Mouse (Mus musculus): ENCODE data around the gene Egfl7.

Gene Egfl7

GRCm38 (mm10) chr2:26615459-26616124, 35.8 kb downstream of the Egfl7 start:
- no peak for DNase-seq (ENCODE audit: low spot score)

- DNase-seq (ENCODE audit: low spot score): no peak
These were observed 37.5 kb downstream of the Egfl7 start for GRCm38 (mm10) chr2:26617331-26617730.

- no peak for DNase-seq (ENCODE audit: low spot score)
These were observed 38.1 kb downstream of the Egfl7 start for GRCm38 (mm10) chr2:26617928-26618327.

GRCm38 (mm10) chr2:26621246-26621645, 41.4 kb downstream of the Egfl7 start:
- no peak for DNase-seq (ENCODE audit: low spot score)

- no peak for DNase-seq (ENCODE audit: low spot score)
These were observed 43.2 kb downstream of the Egfl7 start for GRCm38 (mm10) chr2:26622984-26623383.

DNA sequence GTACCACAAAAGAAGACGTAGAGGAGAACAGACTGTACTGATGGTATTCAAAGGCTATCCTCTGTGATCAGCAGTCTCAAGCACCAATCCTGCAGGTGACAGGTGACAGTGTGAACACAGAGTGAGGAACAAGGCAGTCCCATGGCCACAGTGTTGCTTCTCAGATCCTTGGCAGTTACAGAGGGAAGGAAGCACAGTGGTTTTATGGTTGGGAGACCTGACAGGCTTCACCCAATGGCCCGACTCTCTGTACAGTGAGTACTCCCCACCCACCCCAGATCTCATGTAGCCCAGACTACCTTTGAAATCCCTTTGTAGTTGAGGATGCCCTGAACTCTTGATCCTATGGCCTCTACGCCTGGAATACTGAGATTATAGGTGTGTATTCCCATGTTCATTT, 45.6 kb downstream of the Egfl7 start:
- no peak for DNase-seq (ENCODE audit: low spot score)

- no peak for DNase-seq (ENCODE audit: low spot score)
These were observed 46.3 kb downstream of the Egfl7 start for GRCm38 (mm10) chr2:26626081-26626480.

GRCm38 (mm10) chr2:26627921-26628739, 48.3 kb downstream of the Egfl7 start, which contains the start of gene Fam69b:
Gene Fam69b, plus strand, starts transcription at chr2:26628457.
- DNase-seq (ENCODE audit: low spot score): no peak

- no peak for DNase-seq (ENCODE audit: low spot score)
These were observed 49.1 kb downstream of the Egfl7 start for GRCm38 (mm10) chr2:26628792-26629437.

DNA sequence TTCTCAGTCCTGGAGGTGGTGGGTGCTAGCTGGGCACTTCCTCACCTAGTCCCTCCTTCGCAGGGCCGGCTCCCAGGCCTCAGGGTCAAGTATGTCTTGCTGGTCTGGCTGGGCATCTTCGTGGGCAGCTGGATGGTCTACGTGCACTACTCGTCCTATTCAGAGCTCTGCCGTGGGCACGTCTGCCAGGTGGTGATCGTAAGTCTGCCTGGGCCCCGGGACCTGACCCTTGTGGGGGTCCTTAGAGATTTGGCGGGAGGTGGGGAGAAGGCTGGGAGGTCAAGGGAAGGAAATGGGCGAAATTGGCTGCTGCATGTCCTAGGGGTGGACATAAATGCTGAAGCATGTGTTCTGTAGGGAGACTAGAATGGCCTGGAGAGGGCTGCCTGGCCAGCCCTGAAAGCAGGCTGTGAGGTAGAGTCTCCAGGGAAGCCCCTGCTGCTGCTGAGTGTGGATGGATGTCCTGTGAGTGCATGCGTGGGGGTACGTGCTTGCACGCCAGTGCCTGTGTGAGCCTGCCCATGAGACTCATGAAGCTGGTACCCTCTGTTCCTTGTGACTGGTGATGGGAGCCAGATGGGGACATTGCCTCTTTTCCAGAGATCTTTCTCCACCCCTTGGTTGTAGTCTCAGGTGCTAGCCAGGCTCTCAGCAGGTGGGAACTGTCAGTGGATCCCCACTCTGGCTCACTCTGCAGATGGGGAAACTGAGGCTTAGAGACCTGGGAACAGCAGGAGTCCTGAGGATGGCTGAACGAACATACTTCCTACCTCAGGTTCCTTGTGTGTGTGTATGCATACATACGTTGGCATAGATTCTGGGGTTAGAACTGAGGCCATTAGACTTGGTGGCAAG, 53.0 kb downstream of the Egfl7 start:
- no peak for DNase-seq (ENCODE audit: low spot score)

- DNase-seq (ENCODE audit: low spot score): no peak
These were observed 54.2 kb downstream of the Egfl7 start for GRCm38 (mm10) chr2:26633953-26634530.

DNA sequence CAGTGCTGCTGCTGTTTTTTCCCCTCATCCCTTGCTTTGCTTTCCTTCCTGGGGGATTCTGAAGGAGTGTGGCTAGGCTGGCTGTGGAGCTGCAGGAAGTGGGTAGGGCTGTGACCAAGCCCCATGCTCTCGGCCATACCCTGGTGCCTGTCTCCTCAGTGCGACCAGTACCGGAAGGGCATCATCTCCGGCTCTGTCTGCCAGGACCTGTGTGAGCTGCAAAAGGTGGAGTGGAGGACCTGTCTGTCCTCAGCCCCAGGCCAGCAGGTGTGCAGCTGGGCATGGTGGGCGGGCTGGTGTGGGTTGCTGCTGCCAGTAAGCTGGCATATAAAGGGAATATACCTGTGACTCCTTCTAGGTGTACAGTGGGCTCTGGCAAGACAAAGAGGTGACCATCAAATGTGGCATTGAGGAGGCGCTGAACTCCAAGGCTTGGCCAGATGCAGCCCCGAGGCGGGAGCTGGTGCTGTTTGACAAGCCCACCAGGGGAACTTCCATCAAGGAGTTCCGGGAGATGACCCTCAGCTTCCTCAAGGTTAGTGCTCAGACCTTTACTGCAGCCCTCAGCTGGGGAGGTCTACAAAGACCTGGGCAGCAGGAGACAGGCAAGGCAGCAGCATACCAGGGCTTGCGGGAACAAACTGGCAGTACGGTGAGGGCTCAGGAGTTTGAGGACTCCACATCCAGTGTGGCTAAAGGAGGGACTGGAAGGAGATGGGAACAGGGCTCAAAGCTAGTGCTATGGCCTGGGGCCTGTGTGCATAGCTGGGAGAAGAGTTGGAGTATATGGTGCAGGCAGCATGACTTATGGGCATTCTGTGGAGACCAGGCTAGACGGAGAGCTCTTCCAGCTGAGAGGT, 55.0 kb downstream of the Egfl7 start:
- DNase-seq (ENCODE audit: low spot score): no peak

DNA sequence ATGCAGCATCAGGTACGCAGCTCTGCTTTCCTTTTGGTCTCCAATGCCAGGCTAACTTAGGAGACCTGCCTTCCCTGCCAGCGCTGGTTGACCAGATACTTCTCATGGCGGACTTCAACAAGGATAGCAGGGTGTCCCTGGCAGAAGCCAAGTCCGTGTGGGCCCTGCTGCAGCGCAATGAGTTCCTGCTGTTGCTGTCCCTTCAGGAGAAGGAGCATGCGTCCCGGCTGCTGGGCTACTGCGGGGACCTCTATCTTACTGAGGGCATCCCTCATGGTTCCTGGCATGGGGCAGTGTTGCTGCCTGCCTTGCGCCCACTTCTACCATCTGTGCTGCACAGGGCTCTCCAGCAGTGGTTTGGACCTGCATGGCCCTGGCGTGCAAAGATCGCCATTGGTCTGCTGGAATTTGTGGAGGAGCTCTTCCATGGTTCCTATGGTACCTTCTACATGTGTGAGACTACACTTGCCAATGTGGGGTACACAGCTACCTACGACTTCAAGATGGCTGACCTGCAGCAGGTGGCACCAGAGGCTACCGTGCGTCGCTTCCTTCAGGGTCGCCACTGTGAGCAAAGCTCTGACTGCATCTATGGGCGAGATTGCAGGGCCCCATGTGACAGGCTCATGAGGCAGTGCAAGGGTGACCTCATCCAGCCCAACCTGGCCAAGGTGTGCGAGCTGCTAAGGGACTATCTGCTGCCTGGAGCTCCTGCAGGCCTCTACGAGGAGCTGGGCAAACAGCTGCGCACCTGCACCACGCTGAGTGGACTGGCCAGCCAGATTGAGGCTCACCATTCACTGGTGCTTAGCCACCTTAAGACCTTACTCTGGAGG, 55.9 kb downstream of the Egfl7 start:
- DNase-seq (ENCODE audit: low spot score): no peak

- no peak for DNase-seq (ENCODE audit: low spot score)
These were observed 56.5 kb downstream of the Egfl7 start for GRCm38 (mm10) chr2:26636325-26636635.

DNA sequence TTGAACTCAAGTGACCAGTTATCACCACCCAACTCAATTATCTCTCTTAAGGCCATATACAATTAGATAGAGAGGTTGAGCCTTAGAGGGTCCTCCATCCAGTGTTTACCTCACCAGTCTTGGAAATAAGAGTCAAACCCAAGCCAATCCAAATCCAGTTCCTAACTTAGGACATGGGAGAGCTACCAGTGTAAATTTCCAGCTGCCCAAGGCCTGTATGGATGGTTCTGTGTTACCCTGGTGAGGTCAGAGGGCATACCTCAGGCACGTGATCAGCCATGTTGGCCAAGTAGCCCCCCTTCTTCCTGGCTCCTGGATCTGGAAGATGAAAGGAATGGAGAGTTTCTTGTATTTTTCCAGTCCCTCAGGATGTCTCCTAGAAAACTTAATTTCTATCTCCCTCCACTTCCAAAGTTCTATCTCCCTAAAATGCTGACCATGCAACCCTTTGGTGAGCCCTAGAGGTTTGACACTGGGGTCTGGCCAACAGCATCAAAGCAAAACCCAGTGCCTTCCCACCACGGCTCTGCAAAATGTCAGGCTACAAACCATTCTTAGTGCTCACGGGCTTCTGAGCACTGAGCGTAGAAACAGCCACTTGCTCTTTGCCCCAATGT, 57.6 kb downstream of the Egfl7 start:
- DNase-seq (ENCODE audit: low spot score): no peak

DNA sequence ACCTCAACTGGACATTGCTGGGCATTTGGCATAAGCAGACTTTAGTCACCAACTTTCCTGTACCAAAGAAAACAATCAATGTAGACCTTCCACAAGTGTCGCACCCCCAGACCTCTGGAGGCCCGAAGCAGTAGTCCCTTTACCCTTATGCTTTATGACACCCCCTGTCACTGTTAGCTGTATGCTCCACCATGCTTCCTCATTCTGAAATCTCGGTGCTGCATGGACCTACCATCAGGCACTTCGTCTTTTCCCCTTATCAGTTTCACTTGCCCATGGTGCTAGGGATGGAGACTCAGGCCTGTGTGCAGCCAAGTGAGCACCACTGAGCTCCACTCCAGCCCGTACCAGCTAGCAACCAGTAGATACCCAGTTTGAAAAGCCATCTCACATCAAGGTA, 58.2 kb downstream of the Egfl7 start:
- no peak for DNase-seq (ENCODE audit: low spot score)

DNA sequence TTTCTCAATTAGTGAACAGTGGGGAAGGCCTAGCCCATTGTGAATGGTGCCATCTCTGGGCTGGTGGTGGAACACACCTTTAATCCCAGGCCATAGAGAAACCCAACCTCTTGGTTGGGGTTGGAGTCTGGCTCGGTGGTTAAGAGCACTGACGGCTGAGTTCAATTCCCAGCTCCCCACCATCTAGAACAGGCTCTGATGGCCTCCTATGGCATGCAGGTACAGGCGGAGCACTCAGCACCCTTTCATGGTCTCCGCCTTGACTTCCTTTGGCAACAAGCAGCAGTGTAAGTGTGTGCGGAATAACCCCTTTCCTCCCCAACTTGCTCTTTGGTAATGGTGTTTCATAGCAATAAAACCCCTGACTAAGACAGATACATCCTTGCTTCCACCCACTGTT, 58.8 kb downstream of the Egfl7 start:
- no peak for DNase-seq (ENCODE audit: low spot score)

DNA sequence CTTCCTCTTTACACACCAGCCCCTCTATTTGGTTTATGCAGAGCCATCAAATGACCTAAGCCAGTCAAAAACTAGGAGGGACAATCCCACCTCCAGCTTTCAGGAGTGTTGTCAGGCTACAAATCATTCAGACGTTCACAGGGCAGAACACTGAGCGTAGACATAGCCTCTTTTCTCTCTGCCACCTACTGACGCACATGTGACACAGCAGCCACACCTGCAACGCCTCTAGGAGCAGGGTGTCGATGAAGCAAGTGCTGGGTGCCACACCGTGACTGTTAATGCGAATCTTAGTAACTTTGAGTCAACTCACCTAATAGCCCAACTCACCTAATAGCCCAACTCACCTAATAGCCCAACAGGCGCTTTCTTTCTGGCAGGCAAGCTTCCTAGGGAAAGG, 59.3 kb downstream of the Egfl7 start:
- no peak for DNase-seq (ENCODE audit: low spot score)
